Mouse (Mus musculus): ENCODE results near the gene Dnah9.

The Dnah9 gene

DNA sequence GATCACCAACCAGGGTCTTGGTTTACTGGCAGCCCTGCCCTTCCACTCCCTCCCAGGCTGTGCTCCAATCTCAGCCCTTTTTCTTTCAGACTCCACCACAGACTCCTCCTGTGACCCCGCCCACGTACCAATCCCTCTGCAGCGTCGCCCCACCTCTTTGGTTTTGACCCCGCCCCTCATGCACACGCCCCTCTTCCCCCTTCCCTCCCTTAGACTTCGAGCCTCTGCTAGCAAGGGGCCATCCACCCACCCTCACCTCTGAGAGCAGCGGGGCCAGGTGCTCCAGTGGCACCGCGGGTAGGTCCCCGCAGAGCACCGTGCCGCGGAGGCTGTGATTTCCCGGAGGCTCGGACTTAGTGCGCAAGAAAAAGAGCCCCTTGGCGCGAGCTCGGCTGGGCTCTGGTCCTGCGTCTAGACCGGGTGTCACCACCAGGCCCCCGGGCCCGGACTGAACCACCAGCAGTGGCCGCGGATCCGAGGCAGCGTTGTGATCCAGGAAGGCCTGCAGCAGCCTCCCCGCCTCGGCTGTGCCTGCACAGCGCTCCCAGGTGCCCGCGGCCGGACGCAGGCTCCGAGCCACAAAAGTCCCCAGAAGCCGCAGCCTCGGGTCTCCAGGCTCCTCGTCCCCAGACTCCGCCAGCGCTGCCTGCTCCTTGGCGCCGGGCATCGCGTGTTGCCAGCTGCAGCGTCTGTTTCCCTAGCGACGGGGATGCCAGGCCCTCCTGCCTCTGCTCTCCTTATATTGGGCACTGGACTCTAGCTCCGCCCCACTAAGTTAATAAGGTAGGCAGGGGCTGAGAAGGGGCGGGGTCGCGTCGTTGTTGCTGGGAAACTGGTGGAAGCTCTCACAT is at the start of gene Dnah9:
Gene Dnah9, minus strand, starts transcription at position 751 of the 851 bp plus-strand sequence.
- peak in 1 of 2 experiments; percentile 10 for DNase-seq

DNA sequence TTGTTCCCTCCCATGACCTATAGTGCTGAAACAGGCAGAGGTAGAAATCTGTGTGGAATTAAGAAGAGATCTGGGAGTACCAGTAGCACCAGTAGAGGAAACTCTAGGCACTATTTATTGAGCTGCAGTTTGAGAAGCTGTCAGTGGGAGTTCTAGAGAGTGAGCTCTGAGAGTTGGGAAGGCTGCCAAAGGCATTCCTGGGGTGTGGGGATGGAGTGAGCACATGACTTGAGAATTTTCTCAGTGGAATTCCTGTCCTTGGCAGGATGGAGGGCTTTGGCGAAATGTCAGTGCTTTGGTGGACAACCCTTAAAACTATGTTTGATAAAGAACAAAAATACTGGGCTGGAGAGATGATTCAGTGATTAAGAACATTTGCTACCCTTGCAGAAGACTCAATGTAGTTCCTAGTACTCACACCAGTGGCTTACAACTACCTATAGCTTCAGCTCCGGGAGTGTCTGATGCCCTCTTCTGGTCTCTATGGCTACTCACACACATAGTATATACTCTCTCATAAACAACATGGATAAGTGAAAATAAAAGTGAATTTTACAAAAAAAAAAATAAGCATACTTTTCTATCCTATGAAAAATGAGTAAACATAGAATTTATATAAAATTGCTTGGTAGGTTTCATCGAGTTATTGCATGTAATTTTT is 20.4 kb upstream of the Dnah9 start:
- DNase-seq, result peak; percentile 2 to 6

DNA sequence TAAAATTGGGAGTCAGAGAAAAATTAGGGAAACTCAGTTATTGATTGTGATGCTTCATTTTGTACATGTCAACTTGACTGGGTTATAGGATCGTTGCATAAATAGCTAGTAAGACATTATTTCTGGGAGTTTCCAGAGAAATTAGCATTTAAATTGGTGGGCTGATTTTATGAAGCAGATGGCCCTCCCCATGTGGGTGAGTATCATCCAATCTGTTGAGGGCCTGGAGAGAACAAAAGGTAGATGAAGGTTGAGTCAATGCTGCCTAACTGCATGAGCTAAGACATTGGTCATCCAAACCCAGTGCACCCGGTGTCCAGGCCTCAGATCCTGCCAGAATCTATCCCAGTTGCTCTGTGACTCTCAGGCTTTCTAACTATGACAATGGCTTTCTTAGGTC is 19.8 kb upstream of the Dnah9 start:
- DNase-seq, result no peak

DNA sequence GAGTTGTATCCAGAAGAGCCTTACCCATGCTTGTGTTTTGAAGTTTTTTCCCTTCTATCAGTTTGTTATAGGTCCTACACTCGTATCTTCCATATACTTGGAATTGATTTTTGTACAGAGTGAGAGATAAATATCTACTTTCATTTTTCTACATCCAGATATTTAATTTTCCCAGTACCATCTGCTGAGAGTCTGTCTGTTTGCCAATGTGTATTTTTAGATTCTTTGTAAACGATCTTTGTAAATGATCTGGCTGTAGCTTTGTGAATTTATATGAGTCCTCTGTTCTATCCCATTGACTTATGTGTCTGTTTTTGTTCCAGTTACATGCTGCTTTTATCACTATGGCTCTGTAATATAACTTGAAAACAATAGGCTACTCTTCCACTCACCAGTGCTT is 9.4 kb upstream of the Dnah9 start:
- no peak for DNase-seq

DNA sequence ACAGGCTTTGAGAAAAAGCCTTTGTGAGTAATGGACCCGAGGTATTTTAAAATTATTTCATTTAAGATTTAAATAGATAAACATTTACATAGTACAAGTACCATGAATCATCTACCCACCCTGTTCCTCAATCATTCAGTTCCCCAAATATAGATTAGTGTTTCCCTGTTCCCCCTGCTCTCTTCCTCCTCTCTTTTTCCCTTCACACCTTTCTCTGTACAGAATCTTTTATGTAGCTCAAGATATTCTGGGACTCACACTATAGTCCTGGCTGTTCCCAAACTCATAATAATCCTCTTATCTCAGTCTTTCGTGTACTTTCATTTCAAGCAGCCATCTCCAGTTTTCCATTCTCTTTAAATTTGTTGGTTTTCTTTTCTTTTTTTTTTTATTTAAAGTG is 4.3 kb downstream of the Dnah9 start:
- no peak for DNase-seq

DNA sequence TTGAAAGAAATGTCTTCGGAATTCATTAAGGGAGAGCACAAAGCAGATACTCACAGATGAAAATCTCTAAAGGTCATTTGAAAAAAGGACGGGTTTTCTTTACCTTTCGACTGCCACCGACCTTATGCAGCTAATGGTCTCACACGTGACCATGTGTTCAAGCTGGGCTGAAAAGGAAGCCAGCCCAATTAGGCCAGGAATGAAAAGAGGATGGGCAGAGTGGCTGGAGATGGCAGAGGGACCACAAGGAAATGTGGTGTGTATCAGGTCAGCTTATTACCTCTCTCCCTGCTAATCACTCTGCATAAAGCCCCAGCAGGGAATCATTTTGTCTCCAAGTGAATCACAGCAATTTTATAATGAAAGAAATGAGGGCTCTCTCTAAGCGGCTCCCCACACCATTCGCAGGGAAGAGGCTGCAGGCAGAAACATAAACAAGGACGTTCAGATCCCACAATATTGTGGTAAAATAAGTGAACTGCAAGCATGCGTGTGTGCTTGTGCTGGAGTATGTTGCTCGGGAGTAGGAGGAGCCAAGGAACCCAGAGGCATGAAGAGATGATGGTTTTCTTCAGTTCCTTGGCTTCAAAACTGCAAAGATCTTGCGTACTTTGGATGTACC is 27.6 kb downstream of the Dnah9 start:
- DNase-seq, result no peak

DNA sequence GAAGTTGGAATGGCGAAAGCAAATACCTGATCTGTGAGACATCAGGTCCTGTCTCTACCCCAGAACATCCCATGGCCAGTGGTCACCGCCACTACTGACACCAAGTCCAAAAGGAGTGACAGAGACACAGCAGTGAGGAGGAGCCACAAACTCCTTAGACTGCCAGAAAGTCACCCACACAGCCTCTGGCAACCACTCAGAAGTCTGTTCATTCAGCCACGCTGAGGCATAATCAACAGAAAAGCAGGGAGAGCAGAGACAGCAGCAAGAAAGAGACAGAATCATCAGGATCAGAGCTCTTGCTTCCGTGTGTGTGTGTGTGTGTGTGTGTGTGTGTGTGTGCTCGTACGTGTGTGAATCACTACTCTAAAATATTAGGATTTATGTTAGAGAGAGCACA is 33.5 kb downstream of the Dnah9 start:
- no peak for DNase-seq

DNA sequence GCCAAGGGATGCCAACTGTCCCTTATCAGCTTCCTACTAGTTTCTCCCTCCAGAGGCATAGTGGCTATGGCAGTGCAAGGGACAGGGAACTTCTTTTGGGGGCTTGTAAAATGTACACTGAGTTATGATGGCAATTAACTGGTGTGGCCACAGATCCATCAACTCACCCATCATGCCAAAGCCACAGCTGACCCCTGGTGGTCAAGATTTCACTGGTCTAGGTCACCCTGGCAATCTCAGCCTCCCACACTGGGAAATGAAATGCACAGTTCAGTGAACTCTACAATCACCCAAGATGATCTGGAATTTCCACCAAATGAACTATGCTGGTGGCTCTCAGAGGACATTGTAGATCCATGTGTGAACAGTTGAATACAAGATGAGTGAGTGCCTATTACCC is 42.2 kb downstream of the Dnah9 start:
- no peak for DNase-seq

DNA sequence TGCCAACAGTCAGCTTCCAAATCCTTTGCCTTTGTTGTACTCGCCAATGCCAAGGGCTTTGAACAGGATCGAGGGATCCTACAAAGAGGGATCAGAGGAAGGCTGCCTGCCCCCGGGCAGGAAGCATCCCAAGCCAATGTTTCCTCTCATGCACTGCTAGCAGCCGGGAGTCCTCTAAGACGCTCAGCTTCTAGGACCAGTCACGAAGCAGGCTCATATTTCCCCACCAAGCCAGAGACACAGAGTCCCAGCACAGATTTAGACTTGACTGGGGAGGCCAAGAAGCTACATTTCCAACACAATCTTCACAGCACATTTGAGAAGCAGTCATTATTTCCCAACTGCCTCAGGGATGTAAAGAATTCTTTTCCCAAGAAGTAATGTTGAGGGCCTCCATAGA is 43.9 kb downstream of the Dnah9 start:
- DNase-seq, result no peak

DNA sequence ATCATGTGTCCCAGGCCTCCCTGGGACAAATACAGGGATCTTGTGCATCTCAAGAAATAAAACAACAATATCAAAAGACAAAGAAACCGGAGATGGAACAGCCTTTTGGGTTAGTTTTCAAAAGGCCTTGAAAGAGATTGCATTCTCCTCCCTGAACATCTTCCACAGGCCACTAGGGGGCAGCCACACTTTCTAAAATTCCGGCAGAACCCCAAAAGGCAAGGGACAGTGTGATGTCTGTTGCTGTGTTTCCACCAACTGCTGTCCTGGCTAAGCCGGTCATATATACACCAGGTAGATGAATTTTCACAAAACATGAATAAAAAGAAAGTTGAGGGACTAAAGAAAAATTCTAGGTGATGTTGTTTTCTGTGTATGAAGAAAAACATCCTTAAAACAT is 46.3 kb downstream of the Dnah9 start:
- DNase-seq, result peak in 1 of 2 experiments; percentile 7

DNA sequence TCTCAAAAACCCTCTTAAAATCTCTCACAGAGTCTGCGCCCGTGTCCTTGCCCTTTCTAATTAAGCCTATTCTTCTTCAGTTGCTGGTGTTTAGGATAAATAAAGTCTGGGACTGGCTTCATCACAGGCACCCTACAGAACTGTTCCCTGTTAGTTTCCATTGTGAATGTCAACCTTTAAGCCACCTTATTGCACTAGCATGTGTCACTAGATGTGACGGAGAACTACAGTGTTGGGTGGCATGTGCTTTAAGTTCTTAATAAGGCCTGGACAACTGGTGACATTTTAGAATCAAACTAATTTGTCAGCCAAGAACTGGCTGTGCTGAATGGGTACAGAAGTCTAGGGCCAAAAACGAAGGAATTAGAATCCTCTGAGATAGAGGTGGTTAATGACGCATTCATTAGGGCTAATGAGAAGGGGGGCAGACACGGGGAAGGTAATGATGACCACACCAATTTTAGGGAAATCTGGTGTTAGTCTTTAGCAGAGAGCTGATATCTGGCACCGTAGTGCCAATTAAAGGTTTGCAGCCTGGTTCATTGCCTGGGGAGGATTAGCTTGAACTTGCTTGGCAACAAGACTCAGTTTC is 84.6 kb downstream of the Dnah9 start:
- DNase-seq, result no peak

DNA sequence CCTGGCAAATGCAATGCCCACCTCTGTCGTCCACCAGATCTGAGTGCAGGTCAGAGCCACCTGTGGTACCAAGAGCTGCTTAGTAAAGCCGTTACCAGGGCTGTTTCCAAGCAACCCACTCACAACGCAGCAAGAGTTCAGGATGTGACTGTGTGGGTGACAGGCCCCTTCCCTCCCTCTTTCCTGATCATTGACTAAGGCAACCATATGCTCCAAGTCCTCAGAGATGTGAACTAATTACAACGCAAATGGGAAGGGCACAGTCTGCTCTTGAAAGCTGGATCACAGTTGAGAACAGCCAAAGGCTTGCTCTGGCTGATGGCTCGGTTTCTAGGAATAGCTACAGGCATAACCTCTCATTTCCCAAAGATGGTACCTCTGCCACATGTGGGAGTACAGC is 95.4 kb downstream of the Dnah9 start:
- DNase-seq, result no peak

DNA sequence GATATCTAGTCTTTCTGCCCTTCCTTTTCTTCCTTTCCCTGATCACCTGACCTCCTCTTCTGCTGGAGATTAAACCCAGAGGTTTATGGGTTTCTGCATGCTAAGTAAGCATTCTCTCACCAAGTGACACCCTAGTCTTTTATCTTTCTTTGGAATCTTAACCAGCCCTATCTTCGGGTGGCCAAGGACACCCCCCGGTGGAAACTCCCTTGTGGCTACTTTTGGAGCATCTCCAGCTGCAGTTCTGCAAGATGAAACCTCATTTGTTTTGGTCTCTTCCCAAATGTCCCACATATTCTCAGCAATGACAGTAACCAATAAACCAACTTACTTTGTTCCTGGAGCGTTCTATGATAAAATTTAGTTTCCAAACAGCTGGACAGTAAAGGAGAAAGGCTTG is 109.4 kb downstream of the Dnah9 start:
- DNase-seq, result no peak

DNA sequence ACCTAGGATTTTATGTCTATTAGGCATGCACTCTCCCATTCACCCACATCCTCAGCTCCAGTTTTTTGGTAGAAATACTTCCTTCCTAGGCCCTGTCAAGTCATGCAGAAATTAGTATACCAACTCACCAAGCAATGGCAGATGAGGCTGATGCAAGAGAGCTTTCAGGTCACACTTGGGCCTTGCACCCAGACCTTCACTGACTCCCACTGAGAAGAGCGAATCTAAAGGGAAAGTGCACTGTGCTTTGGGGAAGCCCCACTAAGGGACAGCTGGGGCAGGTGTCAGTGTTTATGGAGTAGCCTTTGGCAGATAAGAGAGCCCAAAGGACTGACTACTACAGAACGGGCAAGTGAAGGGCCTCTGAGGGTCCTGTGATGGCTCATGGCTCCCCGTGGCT is 117.1 kb downstream of the Dnah9 start:
- DNase-seq, result no peak

DNA sequence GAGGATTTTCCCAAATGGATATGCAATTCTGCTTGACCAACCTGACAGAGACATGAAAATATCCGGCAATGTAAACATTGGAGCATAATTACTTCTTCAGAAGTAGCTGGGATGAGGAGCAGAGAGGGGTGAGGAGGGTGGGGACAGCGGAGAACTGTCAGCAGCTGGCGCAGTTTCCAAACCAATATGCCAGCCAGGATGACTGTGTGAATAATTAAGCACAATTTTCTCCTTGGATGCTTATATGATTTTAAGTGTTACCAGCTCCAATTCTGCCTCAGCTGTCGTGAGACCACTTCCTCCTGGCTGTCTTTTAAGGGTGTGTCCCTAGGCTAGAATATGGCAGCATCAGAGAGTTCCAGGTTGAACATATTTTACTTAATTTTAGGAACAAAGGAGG is 119.2 kb downstream of the Dnah9 start:
- DNase-seq, result no peak

DNA sequence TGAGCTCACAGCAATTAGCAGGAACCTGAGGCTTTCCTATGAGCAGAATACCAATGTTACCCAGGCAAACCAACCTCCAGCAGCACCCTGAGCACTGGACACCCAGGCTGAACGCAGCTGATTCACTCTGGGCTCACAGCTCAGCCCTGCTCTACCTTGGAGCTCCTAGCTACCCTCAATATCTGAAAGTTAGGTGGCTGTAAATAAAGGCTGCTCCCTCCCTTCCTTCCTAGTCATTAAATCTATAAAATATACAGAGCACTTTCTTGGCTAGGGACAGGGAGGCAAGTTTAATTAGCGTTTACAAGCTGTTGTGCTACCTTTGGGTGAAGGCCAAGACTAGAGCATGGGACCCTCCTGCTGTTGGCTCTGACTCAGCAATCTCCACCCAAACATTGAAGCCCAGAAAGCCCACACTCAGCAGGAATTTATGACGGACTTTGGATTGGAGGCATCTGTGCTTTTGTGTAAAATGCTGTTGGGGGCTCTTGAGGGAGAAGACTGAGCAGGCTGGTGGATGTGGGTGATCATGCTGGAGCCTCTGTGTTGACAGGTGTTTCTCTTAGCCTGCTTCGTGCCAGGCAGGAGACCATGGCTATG is 121.7 kb downstream of the Dnah9 start:
- DNase-seq, result no peak

DNA sequence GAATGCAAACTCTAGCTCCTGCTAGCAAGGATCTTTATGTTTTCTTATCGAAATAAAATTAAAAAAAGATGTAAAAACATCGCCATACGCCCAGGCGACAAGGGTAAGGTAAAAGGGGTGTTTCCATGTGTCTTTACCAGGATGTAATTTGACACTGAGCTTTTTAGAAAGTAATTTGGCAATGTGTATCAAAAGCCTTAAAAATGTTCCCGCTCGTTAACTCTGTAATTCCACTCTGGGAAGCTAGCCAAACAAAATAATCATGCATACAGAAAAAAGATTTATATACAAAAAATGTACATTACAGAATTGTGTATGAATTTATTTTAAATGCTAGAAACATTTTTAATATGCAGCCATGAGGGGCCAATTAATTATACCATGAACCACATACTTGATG is 124.7 kb downstream of the Dnah9 start:
- DNase-seq, result no peak

DNA sequence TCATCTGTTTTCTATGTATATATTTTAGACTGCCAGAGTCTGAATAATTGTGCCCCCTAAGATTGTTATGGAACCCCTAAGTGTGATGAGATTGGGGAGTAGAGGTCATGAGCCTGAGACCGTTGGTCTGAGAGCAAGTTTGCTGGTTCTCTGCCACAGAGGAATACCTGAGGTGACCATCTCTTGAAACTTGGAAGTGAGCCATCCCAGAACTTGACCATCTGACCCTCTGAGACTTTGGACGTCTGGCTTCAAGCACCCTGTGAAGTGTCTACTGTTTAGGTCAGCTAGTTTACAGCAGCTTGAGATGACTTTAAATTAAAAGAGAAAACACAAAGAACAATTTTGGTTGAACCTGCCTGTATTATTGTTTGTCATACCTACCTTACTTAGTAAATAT is 125.8 kb downstream of the Dnah9 start:
- no peak for DNase-seq

DNA sequence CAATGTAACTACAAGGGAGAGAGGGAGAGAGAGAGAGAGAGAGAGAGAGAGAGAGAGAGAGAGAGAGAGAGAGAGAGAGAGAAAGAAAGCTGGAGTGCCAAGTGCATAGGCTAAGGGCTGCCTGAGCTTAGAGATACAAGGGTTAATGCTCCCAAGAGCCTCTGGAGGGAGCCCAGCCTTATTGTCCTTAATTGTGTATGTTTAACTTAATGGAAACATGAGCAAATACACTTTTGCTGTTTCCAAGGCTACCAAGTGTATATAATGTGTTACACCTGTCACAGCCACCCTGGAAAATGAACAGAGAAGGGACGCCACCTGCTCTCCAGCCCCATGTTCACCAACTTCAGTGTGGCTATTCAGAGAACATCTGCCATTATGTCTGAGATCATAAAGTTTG is 142.6 kb downstream of the Dnah9 start:
- no peak for DNase-seq

DNA sequence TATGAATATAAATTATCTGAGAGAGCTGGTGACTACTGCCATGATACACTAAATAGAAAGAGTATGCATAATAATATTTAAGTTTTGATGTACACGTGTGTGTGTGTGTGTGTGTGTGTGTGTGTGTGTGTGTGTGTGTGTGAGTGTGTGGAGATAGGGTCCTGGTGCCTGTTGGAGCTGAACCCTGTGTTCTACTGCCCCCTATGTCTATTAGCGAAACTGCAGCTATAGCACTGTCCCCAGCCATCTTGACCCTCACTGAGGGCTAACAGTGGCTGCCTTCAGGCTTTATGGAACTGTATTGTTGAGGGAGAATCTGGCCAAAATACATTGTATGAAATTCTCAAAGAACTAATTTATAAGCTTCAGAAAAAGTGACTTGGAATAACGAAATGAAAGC is 192.5 kb downstream of the Dnah9 start:
- DNase-seq, result no peak

DNA sequence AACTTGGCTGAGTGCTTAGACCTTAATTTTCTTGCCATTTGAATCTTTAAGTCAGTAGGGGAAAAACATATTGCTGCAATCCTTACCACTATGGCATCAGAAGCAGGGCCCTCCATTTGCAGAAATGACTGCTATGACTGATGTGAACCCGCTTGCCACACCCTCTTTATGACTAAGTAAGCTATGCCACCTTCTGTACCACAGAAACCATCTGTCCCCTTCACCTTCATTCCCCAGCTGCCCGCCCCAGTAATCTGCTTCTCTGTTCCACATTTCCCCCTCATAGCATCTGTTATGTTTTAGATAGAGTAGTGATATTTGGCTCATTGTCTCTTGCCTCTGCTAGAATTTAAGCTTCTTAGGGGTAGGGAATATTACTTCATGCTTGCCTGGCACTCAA is 237.6 kb downstream of the Dnah9 start:
- no peak for DNase-seq

DNA sequence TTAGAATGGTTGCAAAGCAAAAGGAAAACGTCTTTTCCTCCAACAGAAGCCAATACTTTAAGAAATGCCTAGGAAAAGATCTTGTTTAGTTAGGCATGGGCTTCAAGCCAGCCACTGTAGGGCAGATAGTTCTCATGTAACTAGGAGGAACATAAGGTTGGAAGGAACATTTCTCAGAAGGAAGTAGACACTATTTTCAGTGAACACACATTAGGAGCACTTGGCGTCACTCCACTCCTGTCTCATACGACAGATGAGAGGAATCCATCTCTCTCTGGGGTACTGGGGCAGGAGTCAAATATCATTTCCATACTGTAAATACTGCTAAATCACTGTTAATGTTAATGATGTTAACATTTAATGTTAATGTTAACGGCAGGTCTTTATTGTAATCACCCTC is 238.0 kb downstream of the Dnah9 start:
- DNase-seq, result no peak

DNA sequence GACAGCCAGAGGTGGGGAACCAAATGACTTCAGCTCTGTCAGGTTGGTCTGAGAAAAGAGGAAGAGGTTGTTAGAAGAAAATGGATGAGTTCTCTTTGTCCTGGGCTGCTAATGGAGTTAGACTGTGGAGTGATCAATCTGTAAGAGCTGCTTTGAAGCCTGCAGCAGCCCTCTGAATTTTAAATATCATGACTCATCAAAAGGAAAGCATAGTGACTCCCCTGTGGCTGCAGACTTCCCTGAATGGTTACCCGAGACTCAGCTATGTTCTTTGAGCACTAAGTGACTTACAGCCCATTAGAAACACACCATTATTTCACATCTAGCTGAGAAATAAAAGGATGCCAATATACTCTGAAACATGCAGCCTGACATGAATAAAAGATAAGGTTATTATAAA is 240.4 kb downstream of the Dnah9 start:
- no peak for DNase-seq
